Mouse (Mus musculus) midbrain, postnatal 0 days (tissue): Measurements from ENCODE around the gene C4bp. TPM values are rescaled to one million over a fixed set of nuclear protein-coding genes. Genes with fewer than 3 reads are reported as not detected.

Source experiments
- ATAC-seq: fragments of 200-750 bp; cut with Nextera tagmentation; 2 replicates; pipeline ENCODE4 v1.8.0; 2017; ENCODE audit warnings: moderate number of reproducible peaks, mild to moderate bottlenecking, moderate TSS enrichment, moderate library complexity; ENCODE audit not compliant: low FRiP score
- DNase-seq: peaks from one replicate; pipeline ENCODE4 v3.0.0-alpha.2; 2015; ENCODE audit warnings: low spot score
- H3K27ac ChIP-seq: fragments of 300-500 bp; sonication (generic); 2 replicates; pipeline ENCODE4 v1.5.1; 2014; ENCODE audit warnings: low read depth, mild to moderate bottlenecking, low read length, mixed read lengths
- H3K27me3 ChIP-seq: fragments of 300-500 bp; sonication (generic); 2 replicates; pipeline ENCODE4 v1.6.1; 2014; ENCODE audit warnings: low read length, control low read depth, mixed read lengths; ENCODE audit not compliant: insufficient read depth
- H3K36me3 ChIP-seq: fragments of 300-500 bp; sonication (generic); 2 replicates; pipeline ENCODE4 v1.6.1; 2014; ENCODE audit warnings: low read length, control low read depth, mixed read lengths; ENCODE audit not compliant: insufficient read depth
- H3K4me1 ChIP-seq: fragments of 300-500 bp; sonication (generic); 2 replicates; pipeline ENCODE4 v1.6.1; 2014; ENCODE audit warnings: mild to moderate bottlenecking, control low read depth, antibody characterized with exemption, low read length, mixed read lengths; ENCODE audit not compliant: insufficient read depth
- H3K4me2 ChIP-seq: fragments of 300-500 bp; sonication (generic); 2 replicates; pipeline ENCODE4 v1.6.1; 2014; ENCODE audit warnings: low read depth, mild to moderate bottlenecking, low read length, mixed read lengths; ENCODE audit not compliant: poor library complexity, severe bottlenecking
- H3K4me3 ChIP-seq: fragments of 300-500 bp; sonication (generic); 2 replicates; pipeline ENCODE4 v1.5.1; 2014; ENCODE audit warnings: low read depth, mild to moderate bottlenecking, low read length, moderate library complexity
- H3K9ac ChIP-seq: fragments of 300-500 bp; sonication (generic); replicated peaks from 2 replicates; pipeline ENCODE4 v1.6.1; 2014; ENCODE audit warnings: mild to moderate bottlenecking, low read length, moderate library complexity, mixed read lengths; ENCODE audit not compliant: poor library complexity, severe bottlenecking
- H3K9me3 ChIP-seq: fragments of 300-500 bp; sonication (generic); 2 replicates; pipeline ENCODE4 v1.6.1; 2016; ENCODE audit warnings: low read length, control low read depth
- CTCF ChIP-seq: IDR thresholded peaks from 2 replicates; pipeline ENCODE4 v1.5.1; 2016; ENCODE audit warnings: antibody characterized with exemption, mild to moderate bottlenecking
- WGBS: fragments of 180-500 bp; shearing (Covaris S2); extraction: QIAGEN DNeasy Blood & Tissue Kit; methylation state at CpG from one replicate; pipeline ENCODE4 v1.1.7; 2014; 5-methylcytosine and 5-hydroxymethylcytosine counted together
- polyA plus RNA-seq: library from polyadenylated mRNA; unstranded; fragments of >200 nt; fragmentation: Nextera tagmentation; extraction: Ambion mirVana; gene quantifications from 2 replicates; pipeline ENCODE4 v1.2.1, GENCODE M21; 2015
- total RNA-seq: library from RNA; depleted of rRNA; stranded (reverse); fragments of >200 nt; gene quantifications from 2 replicates; pipeline ENCODE4 v1.2.3, GENCODE M21; 2014; rRNA removed

C4bp gene
- total RNA-seq, result 0.05 and 0.93 TPM in 2 replicates
- 0.05 and 0.11 TPM in 2 replicates for polyA plus RNA-seq

- DNase-seq, result no peak
- 86% methylated on average over 3 of the region's 3 CpGs for WGBS
- Histone ChIP-seq H3K4me3 (no peak within 1 kb of the TSS), H3K36me3 (no peaks in the 10 kb centered on the region), H3K9ac (no peak within 1 kb of the TSS), H3K4me1 (no peaks in the 10 kb centered on the region), H3K27ac (no peak within 1 kb of the TSS), H3K9me3 (no peaks in the 10 kb centered on the region), H3K4me2 (no peak within 1 kb of the TSS), H3K27me3 (no peaks in the 10 kb centered on the region)
- TF ChIP-seq CTCF, result no peak
- ATAC-seq, result no peak
Observed at GRCm38 (mm10) chr1:130661454-130661853, at the start of gene C4bp. Gene C4bp (minus strand): TSS chr1:130661632.

DNA sequence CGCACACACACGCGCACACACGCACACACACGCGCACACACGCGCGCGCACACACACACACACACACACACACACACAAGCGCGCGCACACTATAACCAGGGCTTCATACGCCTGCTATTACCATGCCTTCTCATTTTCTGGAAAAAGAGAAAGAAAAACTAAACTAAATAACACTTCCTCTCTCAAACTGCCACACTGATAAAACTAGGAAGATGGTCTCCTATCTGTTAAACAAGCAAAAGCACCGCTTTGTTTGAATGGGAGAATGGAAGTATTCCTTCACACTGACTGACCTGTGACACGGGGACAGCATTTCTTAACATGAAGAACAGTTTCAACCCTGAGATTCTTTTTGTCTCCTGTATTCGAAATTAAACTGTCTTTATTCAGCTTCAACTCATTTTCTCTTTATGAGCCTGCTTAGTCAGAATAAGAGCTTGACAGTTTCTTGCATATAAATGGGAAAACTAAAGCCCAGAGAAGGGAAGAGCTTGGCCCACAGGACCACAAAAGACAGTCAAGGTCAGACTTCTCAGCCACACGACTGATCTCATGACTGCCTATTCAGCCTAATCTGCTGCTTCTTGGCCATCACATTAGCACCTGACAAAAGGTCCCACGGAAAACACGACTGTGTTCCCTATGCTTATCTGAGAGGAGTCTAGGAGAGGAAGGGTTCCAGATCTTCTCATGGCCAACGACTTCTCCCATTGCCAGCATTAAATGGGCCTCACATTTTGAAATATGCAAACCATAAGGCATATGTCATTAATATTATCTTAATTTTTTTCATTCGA is 49.0 kb upstream of the C4bp start:
- Histone ChIP-seq H3K9ac (no peak overlapping the region), H3K4me3 (no peak overlapping the region), H3K27me3 (no peaks in the 10 kb centered on the region), H3K9me3 (no peaks in the 10 kb centered on the region), H3K27ac (no peak overlapping the region), H3K4me2 (no peak overlapping the region), H3K36me3 (peaks cover 27% of the 10 kb centered on the region), H3K4me1 (no peaks in the 10 kb centered on the region)
- 88% methylated on average over 22 of the region's 22 CpGs for WGBS
- DNase-seq, result no peak
- no peak for TF ChIP-seq CTCF
- no peak for ATAC-seq

DNA sequence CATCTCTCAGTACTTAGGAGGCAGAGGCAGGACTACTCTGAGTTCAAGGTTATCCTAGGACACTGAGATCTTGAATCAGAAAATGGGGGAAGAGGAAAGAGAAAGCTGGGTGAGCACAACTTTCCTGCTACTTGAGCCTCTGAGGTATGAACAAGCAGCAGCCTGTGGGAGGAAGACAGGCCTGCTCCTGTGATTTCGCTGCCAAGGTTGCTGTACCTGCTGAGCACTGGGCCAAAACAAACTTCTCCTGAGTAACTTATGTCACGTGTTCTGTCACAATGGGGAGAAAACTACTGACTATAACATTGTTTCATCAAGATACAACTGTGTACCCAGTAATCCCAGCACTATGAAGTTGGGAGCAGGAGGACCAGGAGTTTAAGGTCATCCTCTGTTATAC is 42.2 kb upstream of the C4bp start:
- Histone ChIP-seq H3K36me3 (peaks cover 66% of the 10 kb centered on the region), H3K4me2 (no peak overlapping the region), H3K27me3 (no peaks in the 10 kb centered on the region), H3K9me3 (no peaks in the 10 kb centered on the region), H3K27ac (no peak overlapping the region), H3K9ac (no peak overlapping the region), H3K4me3 (no peak overlapping the region), H3K4me1 (no peaks in the 10 kb centered on the region)
- no peak for TF ChIP-seq CTCF
- DNase-seq (no peak), ATAC-seq (no peak)
- WGBS, result 80% methylated on average over 2 of the region's 2 CpGs

DNA sequence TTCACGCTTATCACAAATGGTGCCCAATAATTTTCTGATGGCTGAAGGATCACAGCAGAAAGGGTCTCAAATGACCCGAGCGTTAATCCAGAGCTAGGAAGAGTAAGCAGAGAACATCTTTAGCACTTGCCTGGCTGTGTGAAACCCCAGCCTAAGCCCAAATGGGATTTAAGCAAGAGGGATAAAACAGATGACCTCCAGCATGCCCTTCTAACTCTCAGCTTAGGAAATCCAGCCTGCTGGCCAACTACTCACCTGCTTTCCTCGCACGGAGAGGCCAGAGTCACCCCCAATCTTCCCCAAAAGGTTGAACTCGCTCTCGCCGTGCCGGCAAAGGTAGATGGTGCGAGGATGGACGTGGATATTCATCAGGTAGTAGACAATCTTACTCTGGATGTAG is 40.5 kb upstream of the C4bp start:
- H3K27ac ChIP-seq, result no peak overlapping the region
- WGBS, result 96% methylated on average over 11 of the region's 11 CpGs
- TF ChIP-seq CTCF, result no peak
- H3K9me3 ChIP-seq, result no peaks in the 10 kb centered on the region
- no peak overlapping the region for H3K4me3 ChIP-seq
- H3K4me1 ChIP-seq, result no peaks in the 10 kb centered on the region
- H3K36me3 ChIP-seq, result peaks cover 68% of the 10 kb centered on the region
- H3K4me2 ChIP-seq, result no peak overlapping the region
- no peaks in the 10 kb centered on the region for H3K27me3 ChIP-seq
- no peak overlapping the region for H3K9ac ChIP-seq
- DNase-seq (no peak), ATAC-seq (no peak)

- ATAC-seq, result no peak
- DNase-seq, result peak; percentile 12
- H3K36me3 ChIP-seq, result peaks cover 59% of the 10 kb centered on the region
- H3K4me3 ChIP-seq, result no peak overlapping the region
- no peaks in the 10 kb centered on the region for H3K27me3 ChIP-seq
- WGBS, result 88% methylated on average over 10 of the region's 10 CpGs
- TF ChIP-seq CTCF, result no peak
- no peak overlapping the region for H3K27ac ChIP-seq
- H3K4me1 ChIP-seq, result no peaks in the 10 kb centered on the region
- H3K9me3 ChIP-seq, result no peaks in the 10 kb centered on the region
- H3K9ac ChIP-seq, result no peak overlapping the region
- no peak overlapping the region for H3K4me2 ChIP-seq
Observed at GRCm38 (mm10) chr1:130699937-130700633, 38.7 kb upstream of the C4bp start.

DNA sequence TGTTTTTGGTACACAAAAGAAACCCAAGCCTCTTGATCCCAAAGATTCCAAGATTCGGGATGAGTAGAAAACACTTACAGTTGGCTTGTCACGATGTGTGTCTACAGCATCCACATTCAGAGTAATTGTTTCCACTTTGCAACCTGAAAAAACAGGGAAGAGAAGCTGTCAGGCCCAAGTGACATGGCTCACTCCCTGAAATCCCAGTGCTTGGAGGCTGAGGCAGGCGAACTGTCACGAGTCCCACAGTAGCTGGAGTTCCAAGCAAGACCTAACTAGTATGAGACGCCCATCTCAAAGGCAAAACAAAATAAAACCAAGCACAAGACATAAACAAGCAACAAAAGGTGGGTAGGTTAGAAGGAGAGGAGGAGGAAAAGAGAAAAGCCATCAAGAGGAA is 37.2 kb upstream of the C4bp start:
- Histone ChIP-seq H3K9me3 (no peaks in the 10 kb centered on the region), H3K9ac (no peak overlapping the region), H3K4me1 (no peaks in the 10 kb centered on the region), H3K36me3 (peaks cover 55% of the 10 kb centered on the region), H3K4me3 (no peak overlapping the region), H3K27ac (no peak overlapping the region), H3K27me3 (no peaks in the 10 kb centered on the region), H3K4me2 (no peak overlapping the region)
- no peak for ATAC-seq
- no peak for DNase-seq
- WGBS, result 94% methylated on average over 5 of the region's 5 CpGs
- no peak for TF ChIP-seq CTCF
